Mouse (Mus musculus) brain, embryonic 14.5 days (tissue): ENCODE data around the gene Ablim1. TPM values are rescaled to one million over a fixed set of nuclear protein-coding genes. Genes with fewer than 3 reads are reported as not detected.

ENCODE experiments used
- DNase-seq: peaks from one replicate; pipeline ENCODE4 v3.0.0-alpha.2; 2011; ENCODE audit warnings: low read depth
- CTCF ChIP-seq: fragments of 200-500 bp; IDR thresholded peaks from 2 replicates; pipeline ENCODE4 v1.5.1; 2012; ENCODE audit warnings: inconsistent platforms, mild to moderate bottlenecking, moderate library complexity, borderline replicate concordance; ENCODE audit not compliant: insufficient read depth, insufficient read length; ENCODE audit errors: extremely low read depth
- POLR2A ChIP-seq: fragments of 200-500 bp; IDR thresholded peaks from 2 replicates; pipeline ENCODE4 v1.6.1; 2012; ENCODE audit warnings: mild to moderate bottlenecking, inconsistent platforms, borderline replicate concordance; ENCODE audit not compliant: poor library complexity, insufficient read depth, insufficient read length, severe bottlenecking; ENCODE audit errors: extremely low read depth
- polyA plus RNA-seq: library from polyadenylated mRNA; depleted of rRNA; stranded (reverse); fragments of >200 nt; gene quantifications from 2 replicates; pipeline ENCODE4 v1.2.3, GENCODE M21; 2012

Gene Ablim1
- polyA plus RNA-seq, 1 experiment = 40.7 TPM

DNA sequence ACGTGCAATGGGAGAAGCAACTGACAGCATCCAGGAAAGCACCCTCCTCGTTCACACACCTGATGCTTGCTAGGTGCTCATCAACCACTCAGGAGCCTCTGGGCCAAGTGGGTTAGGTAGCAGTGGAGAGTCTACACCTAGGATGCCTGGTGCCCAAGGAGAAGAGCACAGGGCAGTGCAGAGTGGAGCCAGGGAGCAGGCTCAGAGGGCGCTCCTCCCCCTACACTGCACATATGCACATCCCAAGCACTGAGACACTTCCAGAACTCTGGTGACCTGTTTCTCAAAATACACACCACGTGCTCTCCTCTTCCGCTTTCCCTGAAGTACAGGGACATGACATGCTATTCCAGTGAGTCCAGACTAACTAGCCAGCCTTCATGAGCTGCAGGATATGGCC is 142.4 kb downstream of the Ablim1 start:
- TF ChIP-seq CTCF (no peak), POLR2A (no peak)
- no peak for DNase-seq

DNA sequence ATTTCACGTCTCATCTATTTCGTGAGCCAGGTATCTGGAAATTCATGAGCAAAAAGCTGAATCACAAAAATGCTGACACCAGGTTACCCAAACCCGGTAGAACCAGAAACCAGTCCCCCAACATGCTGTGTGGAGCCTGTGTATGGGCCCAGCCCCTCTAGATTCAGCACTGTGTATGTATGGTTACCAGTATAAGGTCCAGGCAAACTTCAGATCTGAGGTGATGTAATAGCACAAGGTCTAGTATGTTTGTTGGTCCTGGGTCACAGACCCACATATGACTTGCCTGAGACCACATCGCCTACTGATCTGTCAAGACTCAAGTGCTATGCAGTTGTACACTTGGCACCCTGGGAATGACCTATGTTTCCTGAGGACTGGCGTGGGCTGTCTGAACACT is 143.8 kb downstream of the Ablim1 start:
- DNase-seq = no peak
- TF ChIP-seq POLR2A (no peak), CTCF (no peak)

DNA sequence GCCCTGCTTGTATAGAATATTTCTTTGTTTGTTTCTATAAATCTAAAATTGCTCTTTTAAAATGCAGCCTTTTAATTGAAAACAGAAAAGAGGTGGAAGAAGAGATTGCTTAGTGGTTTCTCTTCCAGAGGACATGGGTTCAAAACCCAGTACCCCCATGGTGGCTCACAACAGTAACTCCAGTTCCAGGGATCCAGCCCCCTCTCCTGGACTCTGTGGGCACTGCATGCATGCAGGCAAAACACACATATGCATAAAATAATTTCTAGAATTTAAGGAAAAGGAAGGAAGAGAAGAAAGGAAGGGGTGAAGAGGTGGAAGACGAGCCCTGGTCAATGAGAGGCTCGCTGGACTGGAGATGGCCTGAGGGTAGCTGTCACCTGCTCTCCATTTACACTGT is 145.2 kb downstream of the Ablim1 start:
- DNase-seq = no peak
- TF ChIP-seq POLR2A (no peak), CTCF (peak; percentile 29; the same call in 1 of the 2 replicates)

DNA sequence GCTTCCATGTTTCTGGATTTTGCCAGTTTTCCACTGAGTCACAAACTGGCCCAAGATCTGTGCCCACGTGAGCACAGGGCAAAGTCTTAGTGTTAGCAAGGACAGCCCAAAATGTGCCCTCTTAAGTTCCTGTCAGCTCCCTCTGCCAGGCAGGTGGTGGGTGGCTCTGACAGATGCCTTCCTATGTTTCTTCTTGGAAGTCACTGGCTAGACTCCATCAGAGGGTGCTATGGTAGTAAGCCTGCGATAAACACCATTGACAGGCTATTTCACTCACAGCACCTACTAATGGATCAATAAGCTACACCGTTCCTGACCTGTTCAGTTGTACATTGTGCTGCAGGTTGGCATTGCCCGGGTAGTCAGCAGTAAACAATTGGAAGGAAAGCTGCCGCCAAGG is 147.0 kb downstream of the Ablim1 start:
- TF ChIP-seq POLR2A = no peak
- no peak for TF ChIP-seq CTCF
- DNase-seq = no peak

DNA sequence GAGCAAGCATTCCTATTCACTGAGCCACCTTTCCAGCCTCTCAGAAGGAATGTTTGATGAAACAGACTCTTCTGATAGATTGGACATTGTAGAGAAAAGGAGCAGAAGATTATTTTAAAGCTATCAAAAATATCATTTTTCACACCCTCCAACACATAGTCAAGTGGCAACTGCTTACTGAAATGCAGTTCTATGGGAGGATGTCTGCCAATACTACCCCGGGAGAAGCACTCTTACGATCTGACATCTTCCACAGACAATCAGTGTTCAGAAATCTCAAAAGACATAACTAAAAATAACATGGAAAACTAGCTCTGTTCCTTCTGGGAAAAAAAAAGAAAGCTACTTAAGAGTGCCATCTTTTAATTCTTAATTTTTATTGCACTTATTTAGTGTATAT is 149.8 kb downstream of the Ablim1 start:
- DNase-seq = no peak

DNA sequence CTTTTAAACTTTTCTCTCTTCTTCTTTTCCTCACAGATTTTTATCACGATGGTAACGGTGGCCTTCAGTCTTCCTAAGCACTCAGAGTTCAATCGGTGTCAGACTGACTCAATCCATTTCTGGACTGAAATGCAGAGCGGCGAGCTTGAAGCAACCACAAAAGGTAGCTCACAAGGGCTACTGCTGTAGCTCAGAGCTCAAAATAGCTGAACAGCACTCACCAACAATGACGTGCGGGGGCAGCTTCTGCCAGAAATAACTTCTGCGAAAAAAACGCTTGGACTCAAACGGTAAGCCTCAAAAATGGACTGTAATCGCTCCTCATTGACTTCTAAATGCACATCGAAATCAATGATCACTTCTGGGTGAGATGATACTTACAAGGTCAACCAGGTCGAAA is 151.4 kb downstream of the Ablim1 start:
- DNase-seq = no peak
- TF ChIP-seq CTCF (no peak), POLR2A (no peak)

More for the DNA sequence above, 149.8 kb downstream of the Ablim1 start:
- TF ChIP-seq CTCF (no peak), POLR2A (no peak)

DNA sequence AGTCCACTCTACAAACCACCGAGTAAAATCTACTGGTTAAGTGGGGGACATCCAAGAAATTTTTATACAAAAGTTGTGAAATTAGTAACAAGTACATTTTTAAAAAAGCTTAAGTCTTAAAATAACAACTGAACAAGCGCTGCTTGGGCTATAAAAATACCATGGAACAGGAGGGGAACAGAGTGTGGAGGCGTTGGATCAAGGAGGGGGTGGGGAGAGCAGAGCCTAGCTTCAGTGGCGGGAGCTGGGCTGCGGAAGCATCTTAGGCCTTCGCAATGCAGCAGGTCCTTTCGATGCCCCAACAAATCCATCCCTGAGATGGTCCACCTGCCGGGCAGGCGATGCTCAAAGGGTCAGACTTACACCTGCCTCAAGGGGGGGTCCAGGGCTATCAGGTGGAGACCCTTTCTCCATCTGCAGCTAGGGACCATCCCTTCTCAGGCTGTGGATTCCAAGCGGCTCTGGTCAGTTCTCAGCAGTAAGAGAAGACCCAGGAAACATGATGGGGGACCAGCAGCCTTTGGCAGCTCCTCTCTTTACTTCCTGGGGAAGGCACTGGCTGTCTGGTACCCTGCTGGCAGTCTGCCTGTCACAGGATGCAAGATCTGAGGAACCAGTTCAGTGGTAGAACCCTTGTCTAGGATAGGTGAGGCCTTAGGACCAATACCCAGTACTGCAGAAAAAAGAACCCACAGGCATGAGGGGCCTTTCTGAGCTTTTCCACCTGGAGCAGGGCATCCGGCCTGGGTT is 152.6 kb downstream of the Ablim1 start:
- TF ChIP-seq CTCF (no peak), POLR2A (no peak)
- DNase-seq = no peak

DNA sequence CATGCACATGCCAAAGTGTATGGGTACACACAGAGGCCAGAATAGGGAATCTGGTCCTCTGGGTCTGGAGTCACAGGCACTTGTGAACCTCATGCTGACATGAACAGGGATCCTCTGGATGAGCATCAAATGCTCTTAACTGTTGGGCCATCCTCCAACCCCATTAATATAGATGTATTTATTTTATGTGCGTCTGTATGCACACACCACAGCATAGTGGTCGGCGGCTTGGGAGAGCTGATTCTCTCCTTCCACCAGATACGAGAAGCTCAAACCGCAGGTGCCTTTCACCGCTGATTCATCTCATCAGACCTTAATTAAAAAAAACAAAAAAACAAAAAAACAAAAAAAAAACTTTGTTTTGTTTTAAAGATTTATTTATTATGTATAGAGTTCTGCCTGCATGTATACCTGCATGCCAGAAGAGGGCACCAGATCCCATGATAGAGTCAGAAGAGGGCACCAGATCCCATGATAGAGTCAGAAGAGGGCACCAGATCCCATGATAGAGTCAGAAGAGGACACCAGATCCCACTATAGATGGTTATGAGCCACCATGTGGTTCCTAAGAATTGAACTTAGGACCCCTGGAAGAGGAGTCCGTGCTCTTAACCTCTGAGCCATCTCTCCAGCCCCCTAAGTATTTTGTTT is 153.6 kb downstream of the Ablim1 start:
- TF ChIP-seq POLR2A (no peak), CTCF (peak; percentile 50; the same call in 1 of the 2 replicates)
- DNase-seq = peak; percentile 73

DNA sequence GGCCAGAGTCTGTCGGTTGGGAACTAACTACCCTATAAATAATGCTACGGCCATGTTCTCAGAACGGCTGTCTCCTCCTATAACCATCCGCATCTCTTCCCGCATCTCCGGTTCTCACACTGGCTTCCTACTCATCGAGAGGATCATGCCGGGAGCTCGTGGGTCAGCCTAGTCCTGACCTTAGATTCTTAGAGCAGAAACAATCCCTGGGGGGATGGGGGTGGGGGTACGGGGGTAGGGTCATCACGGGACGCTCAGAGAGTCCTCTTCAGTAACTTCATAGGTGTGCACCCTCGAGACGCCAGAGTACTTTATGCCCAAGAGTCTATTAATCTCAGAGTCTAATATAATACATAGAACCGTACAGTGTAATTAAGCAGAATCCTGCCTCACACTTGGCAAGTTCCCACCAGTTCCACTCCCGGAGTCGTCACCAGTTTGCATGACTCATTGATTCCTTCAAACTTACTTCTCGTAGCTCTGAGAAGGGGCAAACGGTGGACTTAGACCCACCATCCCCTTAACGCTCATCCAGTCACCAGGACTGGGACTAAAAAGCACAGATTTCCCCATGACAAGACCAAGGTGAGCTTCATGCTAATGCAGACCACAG is 156.9 kb downstream of the Ablim1 start:
- TF ChIP-seq CTCF (no peak), POLR2A (no peak)
- no peak for DNase-seq

DNA sequence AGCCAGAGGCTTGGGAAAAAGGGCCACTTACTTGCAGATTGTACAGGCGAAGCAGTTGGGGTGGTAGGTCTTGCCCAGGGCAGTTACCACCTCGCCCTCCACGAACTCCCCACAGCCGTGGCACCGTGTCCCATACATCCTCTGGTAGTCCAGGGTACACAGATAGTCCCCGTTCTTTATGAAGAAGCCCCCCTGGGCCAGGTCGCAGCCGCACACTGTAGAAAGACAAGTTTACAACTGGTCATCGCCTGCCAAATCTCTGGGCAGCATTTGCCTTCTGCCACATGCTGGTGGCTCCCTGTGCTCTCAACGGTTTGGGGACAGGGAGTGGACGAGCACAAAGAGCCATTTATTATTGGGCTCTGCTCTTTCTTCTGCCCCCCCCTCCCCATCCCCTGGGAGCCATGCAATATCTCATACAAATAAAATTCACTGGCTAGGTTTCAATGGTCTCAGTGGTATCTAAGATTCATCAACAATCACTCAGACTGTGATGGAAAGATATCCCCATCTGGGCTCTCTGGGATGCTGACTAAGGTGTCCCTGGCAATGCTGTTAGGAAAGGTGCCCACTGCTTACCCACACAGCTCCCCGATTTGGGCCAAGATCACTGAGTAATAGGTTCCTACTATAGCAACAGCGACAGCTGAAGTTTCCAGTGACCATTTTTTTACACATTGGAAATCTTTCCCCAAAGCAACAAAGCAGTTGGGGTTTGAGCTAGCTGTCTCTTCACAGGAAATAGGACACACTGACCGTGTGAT is 159.4 kb downstream of the Ablim1 start:
- TF ChIP-seq POLR2A = no peak
- no peak for TF ChIP-seq CTCF
- no peak for DNase-seq

DNA sequence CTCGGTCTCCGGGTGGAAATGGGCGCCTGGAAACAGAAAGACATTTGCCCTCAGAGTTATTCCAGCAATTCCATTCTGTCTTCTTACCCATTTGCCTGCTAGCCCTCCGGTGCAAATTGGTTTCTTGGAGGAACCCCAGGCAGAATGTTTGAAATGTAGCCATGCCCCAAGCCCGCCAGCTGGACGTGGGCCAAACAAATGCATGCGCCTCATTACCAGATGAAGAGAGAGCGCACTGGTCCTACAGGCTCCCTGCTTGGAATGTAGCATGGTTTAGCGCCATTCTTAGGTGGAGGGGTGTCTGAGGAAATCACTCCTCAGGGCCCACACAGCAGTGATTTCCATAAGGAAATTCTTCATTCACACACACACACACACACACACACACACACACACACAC is 162.4 kb downstream of the Ablim1 start:
- TF ChIP-seq POLR2A = no peak
- DNase-seq = peak; percentile 95

DNA sequence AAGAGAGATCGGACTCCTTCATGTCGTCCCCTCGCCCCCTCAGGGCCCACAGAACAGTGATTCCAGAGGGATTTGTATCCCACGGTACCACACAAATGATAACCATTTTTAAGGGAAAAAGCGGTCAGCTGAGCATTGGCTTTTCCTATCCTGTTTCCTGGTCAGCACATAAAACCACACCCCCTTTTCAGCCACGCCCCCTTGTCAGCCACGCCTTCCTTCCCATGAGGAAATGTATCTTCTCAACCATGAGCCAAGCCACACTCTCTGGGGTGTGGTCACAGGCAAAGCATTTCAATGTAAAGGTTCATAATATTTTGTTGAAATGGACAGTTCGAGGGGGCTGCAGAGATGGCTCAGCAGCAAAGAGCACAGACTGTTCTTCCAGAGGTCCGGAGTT is 163.2 kb downstream of the Ablim1 start:
- no peak for TF ChIP-seq CTCF
- no peak for TF ChIP-seq POLR2A
- DNase-seq = no peak

DNA sequence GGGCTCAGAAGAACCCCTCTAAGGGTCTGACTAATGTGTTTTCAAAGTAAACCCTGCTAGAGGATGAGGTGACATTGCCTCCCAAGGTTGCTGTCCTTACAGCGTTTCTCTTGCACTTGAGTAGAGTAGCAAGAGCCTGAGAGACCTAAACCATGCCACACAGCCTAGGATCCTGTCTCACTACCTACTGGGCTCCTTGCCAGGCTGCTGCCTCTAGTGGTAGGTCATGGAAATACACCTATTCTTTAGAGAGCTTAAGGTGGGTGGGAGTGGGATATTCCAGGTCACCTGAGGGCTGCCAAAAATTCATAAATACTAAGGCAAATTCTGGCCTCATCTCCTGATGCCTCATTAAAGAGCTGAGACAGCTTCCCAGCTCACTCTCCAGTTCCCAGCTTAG is 164.4 kb downstream of the Ablim1 start:
- DNase-seq = peak; percentile 56
- TF ChIP-seq CTCF (peak; percentile 73; the same call in 1 of the 2 replicates), POLR2A (no peak)
